Mouse (Mus musculus): ENCODE measurements around the gene Rreb1.

GRCm38 (mm10) chr13:37731914-37732693 is 46.1 kb upstream of the Rreb1 start:
- TF ChIP-seq POLR2A (IDR thresholded peaks at IDR 0.05; ENCODE audit: extremely low read depth, insufficient read depth, low read length) (no peak), CTCF (IDR thresholded peaks at IDR 0.05; ENCODE audit: low read depth, low read length) (no peak)

Measured in liver, adult 2 months (tissue).